Mouse (Mus musculus) gastrocnemius, postnatal 14 days (tissue): ENCODE results near the gene Maea. TPM values are rescaled to one million over a fixed set of nuclear protein-coding genes. Genes with fewer than 3 reads are reported as not detected.

Experiments
- total RNA-seq, 2 experiments: library from RNA; stranded (reverse); gene quantifications; 2 replicates each; pipeline ENCODE4 v1.2.3; 2021

The Maea gene
- total RNA-seq, 2 experiments from 2014 or later, result 64.9 to 65.0 TPM

Other genes starting within 250 kb of the Maea start
- not detected for gene Slc5a1, start 231.3 kb upstream of the Maea start, total RNA-seq
- gene Spon2, start 117.1 kb upstream of the Maea start, total RNA-seq, result 10 to 100 TPM in 1 of 2 experiments, 1 to 10 TPM in 1; 3.5 to 12.3 TPM
- gene Ctbp1, start 60.5 kb upstream of the Maea start, total RNA-seq, result 100 to 1,000 TPM; 184 to 200 TPM
- 1 to 10 TPM; 3.2 to 3.6 TPM for gene Uvssa, start 43.0 kb downstream of the Maea start, total RNA-seq
- not detected for gene Nkx1-1, start 98.5 kb downstream of the Maea start, total RNA-seq